Mouse (Mus musculus) hematopoietic multipotent progenitor cell, adult 10-12 weeks (in vitro differentiated cells): ENCODE data around the gene Olfr1315-ps1. TPM values are rescaled to one million over a fixed set of nuclear protein-coding genes. Genes with fewer than 3 reads are reported as not detected.

ENCODE experiments used
- polyA plus RNA-seq: library from polyadenylated mRNA; stranded (reverse); fragments of >175 nt; gene quantifications from 2 replicates; pipeline ENCODE4 v1.2.3, GENCODE M21; 2012; ENCODE audit warnings: low replicate concordance

The Olfr1315-ps1 gene
- polyA plus RNA-seq = not detected in 2 replicates

GRCm38 (mm10) chr2:112115340-112115739 lies at the start of gene Olfr1315-ps1:
TSS of gene Olfr1315-ps1 (minus strand) at chr2:112115440.

GRCm38 (mm10) chr2:112153898-112154297 lies 38.7 kb upstream of the Olfr1315-ps1 start, which contains the start of gene Olfr1318:
TSS of gene Olfr1318 (plus strand) at chr2:112154198.

GRCm38 (mm10) chr2:112140029-112140428 lies 24.8 kb upstream of the Olfr1315-ps1 start, which contains the start of gene Olfr1317:
TSS of gene Olfr1317 (plus strand) at chr2:112140329.

GRCm38 (mm10) chr2:112134877-112135276 lies 19.6 kb upstream of the Olfr1315-ps1 start, which contains the start of gene Olfr1316:
TSS of gene Olfr1316 (minus strand) at chr2:112134977.

GRCm38 (mm10) chr2:112096681-112097080 lies 18.6 kb downstream of the Olfr1315-ps1 start, which contains the start of gene Olfr1314:
TSS of gene Olfr1314 (minus strand) at chr2:112096781.

GRCm38 (mm10) chr2:112077743-112078142 lies 37.5 kb downstream of the Olfr1315-ps1 start, which contains the start of gene Olfr1313:
TSS of gene Olfr1313 (minus strand) at chr2:112077843.

Other genes starting within 250 kb of the Olfr1315-ps1 start
- not detected in 2 replicates for gene Olfr1305, start 238.3 kb downstream of the Olfr1315-ps1 start, polyA plus RNA-seq
- gene Olfr1306, start 199.2 kb downstream of the Olfr1315-ps1 start, polyA plus RNA-seq = not detected in 2 replicates
- not detected in 2 replicates for gene Olfr1307, start 166.0 kb downstream of the Olfr1315-ps1 start, polyA plus RNA-seq
- gene Olfr1308, start 150.5 kb downstream of the Olfr1315-ps1 start, polyA plus RNA-seq = not detected in 2 replicates
- not detected in 2 replicates for gene Olfr1309, start 125.2 kb downstream of the Olfr1315-ps1 start, polyA plus RNA-seq
- gene Olfr1310, start 102.7 kb downstream of the Olfr1315-ps1 start, polyA plus RNA-seq = not detected in 2 replicates
- not detected in 2 replicates for gene Olfr1311, start 91.0 kb downstream of the Olfr1315-ps1 start, polyA plus RNA-seq
- not detected in 2 replicates for gene Olfr1312, start 65.2 kb downstream of the Olfr1315-ps1 start, polyA plus RNA-seq
- gene Olfr1313, start 37.6 kb downstream of the Olfr1315-ps1 start, polyA plus RNA-seq = not detected in 2 replicates
- gene Olfr1314, start 18.7 kb downstream of the Olfr1315-ps1 start, polyA plus RNA-seq = 0.13 TPM in 1 of 2 replicates, not detected in the other
- not detected in 2 replicates for gene Olfr1316, start 19.5 kb upstream of the Olfr1315-ps1 start, polyA plus RNA-seq
- gene Olfr1317, start 24.9 kb upstream of the Olfr1315-ps1 start, polyA plus RNA-seq = not detected in 2 replicates
- not detected in 2 replicates for gene Olfr1318, start 38.8 kb upstream of the Olfr1315-ps1 start, polyA plus RNA-seq
- 123 and 178 TPM in 2 replicates for gene Lpcat4, start 124.0 kb upstream of the Olfr1315-ps1 start, polyA plus RNA-seq
- not detected in 2 replicates for gene Nutm1, start 143.9 kb upstream of the Olfr1315-ps1 start, polyA plus RNA-seq
- 16.1 and 28.0 TPM in 2 replicates for gene Nop10, start 146.5 kb upstream of the Olfr1315-ps1 start, polyA plus RNA-seq
- 35.9 and 48.7 TPM in 2 replicates for gene Slc12a6, start 150.4 kb upstream of the Olfr1315-ps1 start, polyA plus RNA-seq
- gene Gm21985, start 150.9 kb upstream of the Olfr1315-ps1 start, polyA plus RNA-seq = not detected in 2 replicates